Mouse (Mus musculus) erythroblast, embryonic 14.5 days (primary cell): ENCODE results near the gene Coq7.

Experiments
- GATA1 ChIP-seq: IDR thresholded peaks from 2 replicates; pipeline ENCODE4 v1.6.1; 2012; ENCODE audit warnings: low read length, inconsistent platforms, mixed read lengths
- TAL1 ChIP-seq: IDR thresholded peaks from 3 replicates; pipeline ENCODE4 v1.6.1; 2012; ENCODE audit warnings: low read length, inconsistent platforms, mixed read lengths

- TF ChIP-seq TAL1: no peak
- TF ChIP-seq GATA1: no peak
Measured at GRCm38 (mm10) chr7:118578269-118578668, 45.1 kb upstream of the Coq7 start.
